Mouse (Mus musculus) thymus, adult 2 months (tissue): Measurements from ENCODE around the gene Zfp704.

Experiments used
- CTCF ChIP-seq: fragments of 200-500 bp; IDR thresholded peaks from 2 replicates; pipeline ENCODE4 v1.5.1; 2012; ENCODE audit warnings: mild to moderate bottlenecking, control low read depth, low read length, moderate library complexity, borderline replicate concordance; ENCODE audit not compliant: control insufficient read depth, poor library complexity, insufficient read depth; ENCODE audit errors: extremely low read depth
- POLR2A ChIP-seq: fragments of 200-500 bp; IDR thresholded peaks from 2 replicates; pipeline ENCODE4 v1.6.1; 2012; ENCODE audit warnings: mild to moderate bottlenecking, low read length, control low read depth, moderate library complexity; ENCODE audit not compliant: control insufficient read depth, poor library complexity, insufficient read depth; ENCODE audit errors: extremely low read depth

DNA sequence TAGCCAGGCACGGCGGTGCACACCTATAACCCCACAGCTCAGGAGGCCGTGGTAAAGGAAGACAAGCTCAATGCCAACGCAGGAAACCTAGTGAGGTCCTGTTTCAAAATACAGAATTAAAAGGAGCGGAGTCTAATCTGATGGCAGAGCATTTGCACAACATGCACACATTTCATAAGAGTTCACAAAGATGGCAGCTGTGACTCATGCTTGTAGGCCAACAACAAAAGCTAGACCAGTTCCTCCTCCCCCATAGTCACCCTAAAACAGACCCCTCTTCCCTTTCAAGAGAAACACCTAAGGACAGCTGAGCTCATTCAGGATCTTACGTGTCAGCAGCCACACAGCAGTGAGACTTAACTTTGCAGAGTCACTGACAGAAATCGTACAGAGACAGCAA is 22.6 kb downstream of the Zfp704 start:
- no peak for TF ChIP-seq CTCF
- no peak for TF ChIP-seq POLR2A
